Mouse (Mus musculus) pancreas, adult 10 weeks (tissue): ENCODE results near the gene Gm12166. TPM values are rescaled to one million over a fixed set of nuclear protein-coding genes. Genes with fewer than 3 reads are reported as not detected.

Experiments used
- polyA plus RNA-seq: library from polyadenylated mRNA; stranded (reverse); fragments of 350-450 nt; fragmentation: Illumina TruSeq; extraction: RNeasy Lipid Tissue Mini Kit (QIAGEN cat#74804); gene quantifications from one replicate; pipeline ENCODE4 v1.2.3, GENCODE M21; 2015; ENCODE audit warnings: low read depth, low replicate concordance; ENCODE audit not compliant: insufficient read depth

Gm12166 gene
- not detected for polyA plus RNA-seq

GRCm38 (mm10) chr11:46052105-46052659 lies at the start of gene Gm12166:
Gene Gm12166 (minus strand): TSS chr11:46052321.

GRCm38 (mm10) chr11:46055896-46056769 lies 4.0 kb upstream of the Gm12166 start, which contains the start of gene Adam19:
Gene Adam19 (plus strand): TSS chr11:46055992.

Other genes starting within 250 kb of the Gm12166 start
- gene Clint1, start 200.3 kb downstream of the Gm12166 start, polyA plus RNA-seq: 8.7 TPM
- 0.68 TPM for gene Lsm11, start 107.4 kb downstream of the Gm12166 start, polyA plus RNA-seq
- 1.9 TPM for gene Thg1l, start 96.8 kb downstream of the Gm12166 start, polyA plus RNA-seq
- not detected for gene Sox30, start 72.0 kb downstream of the Gm12166 start, polyA plus RNA-seq
- 1.5 TPM for gene Adam19, start 3.7 kb upstream of the Gm12166 start, polyA plus RNA-seq
- 0.22 TPM for gene Nipal4, start 114.2 kb upstream of the Gm12166 start, polyA plus RNA-seq
- not detected for gene Fndc9, start 183.2 kb upstream of the Gm12166 start, polyA plus RNA-seq